Mouse (Mus musculus): ENCODE measurements around the gene St14.
"Not testable (repeated sequence)": the region's sequence is repeated elsewhere in the genome, so short reads cannot be mapped to it uniquely, and the experiment has no call there.

The St14 gene

DNA sequence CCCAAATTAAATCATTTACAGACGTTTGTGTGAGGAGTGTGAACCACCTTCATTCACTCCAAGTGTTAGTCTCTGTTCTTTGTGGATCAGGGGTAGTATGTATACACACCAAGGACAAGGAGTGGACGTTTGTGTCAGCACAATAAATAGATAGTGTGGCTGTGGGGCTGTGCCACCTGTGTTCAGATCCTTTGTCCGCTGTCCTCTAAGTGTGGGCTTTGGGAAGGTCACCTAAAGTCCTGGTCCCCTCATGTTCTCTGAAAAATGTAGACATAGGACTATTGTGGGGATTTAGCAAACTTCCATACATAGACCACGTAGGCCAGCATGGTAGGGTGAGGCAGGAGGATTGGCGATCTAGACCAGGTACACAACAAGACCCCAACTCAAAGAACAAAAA is 46.1 kb downstream of the St14 start:
- DNase-seq: no peak

DNA sequence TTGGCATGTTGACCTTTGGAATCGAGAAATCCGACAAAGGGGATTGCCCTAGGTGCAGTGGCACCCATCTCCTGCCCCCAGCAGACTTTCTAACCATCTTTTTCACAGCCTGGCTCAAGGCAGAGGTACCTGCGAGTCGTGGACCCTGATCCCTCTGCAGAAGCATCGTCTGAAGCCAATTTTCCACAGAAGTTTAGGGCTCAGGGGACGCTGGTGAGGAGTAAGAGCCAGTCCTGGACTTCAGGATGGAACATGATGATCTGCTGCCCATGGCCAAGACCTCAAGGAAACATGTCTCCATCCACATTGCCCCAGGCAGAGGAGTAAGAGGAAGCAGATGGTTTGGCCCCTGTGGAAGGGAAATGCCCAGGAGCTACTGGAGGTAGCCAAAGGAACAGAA is 48.9 kb downstream of the St14 start:
- no peak for DNase-seq

DNA sequence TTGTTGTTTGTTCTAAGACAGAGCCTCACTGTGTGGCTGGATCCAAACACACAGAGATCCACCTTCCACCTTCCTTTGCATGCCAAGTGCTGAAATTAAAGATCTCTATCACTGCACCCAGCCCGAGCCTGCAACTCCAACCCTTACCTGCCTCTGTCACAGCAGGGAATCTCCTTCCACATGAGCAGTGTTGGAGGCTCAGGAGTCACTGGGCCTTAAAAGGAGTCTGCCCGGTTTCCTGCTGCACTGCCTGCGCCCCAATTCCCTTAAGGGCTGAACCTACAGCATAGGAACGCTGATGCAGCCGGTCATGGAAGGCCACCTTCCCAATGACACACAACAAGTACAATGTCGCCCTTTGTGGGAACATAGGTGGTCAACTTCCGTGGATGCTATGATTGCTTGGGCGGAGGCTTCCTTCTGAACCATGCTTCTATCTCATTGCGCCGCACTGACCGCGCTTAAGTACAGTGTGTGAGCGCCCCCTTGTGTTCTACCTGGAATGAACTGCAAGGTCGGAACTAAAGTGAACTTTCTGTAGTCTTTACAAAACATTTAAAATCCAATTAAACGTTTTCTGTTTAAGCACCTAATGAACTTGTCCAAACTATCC is 49.5 kb downstream of the St14 start:
- peak; percentile 52 for DNase-seq

DNA sequence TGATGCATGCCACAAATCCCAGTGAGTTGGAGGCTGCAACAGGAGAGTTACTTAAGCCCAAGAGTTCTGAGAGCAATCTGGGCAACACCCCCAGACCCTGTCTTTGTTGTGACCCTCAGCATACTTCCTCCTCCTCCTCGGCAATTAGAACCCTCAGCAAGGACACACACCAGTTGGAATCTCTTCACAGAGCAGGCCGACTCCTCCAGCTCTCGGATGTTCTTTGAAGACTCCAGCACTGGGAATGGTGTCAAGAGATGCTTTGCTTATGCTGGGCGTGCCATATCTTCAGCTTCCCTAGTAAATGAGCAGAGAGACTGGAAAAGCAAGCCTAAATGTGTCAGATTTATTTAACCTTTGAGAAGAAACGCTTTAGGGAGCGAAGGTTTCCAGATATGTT is 50.9 kb downstream of the St14 start:
- DNase-seq: no peak

GRCm38 (mm10) chr9:31074836-31075235 is 56.8 kb downstream of the St14 start:
- no peak for DNase-seq

- DNase-seq: no peak
Measured at GRCm38 (mm10) chr9:31073797-31074196, 57.9 kb downstream of the St14 start.

DNA sequence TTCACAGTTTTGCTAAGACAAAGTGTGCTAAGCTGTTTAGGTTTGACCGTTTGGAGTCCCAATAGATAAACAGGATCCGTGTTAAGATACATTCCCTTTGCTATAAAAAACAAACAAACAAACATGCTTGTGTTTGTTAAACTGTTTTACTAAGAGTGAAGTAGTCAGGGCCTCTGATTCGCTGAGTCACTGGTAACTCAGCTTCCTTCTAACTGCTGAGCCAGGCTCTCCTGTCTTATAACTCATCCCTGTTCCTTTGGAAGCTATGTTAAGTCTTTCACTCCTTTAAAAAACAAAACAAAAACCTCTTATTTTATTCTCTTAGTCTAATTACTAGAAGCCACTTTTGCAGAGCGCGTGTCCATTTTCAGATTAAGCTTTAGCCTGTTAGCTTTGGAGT is 59.4 kb downstream of the St14 start:
- no peak for DNase-seq

DNA sequence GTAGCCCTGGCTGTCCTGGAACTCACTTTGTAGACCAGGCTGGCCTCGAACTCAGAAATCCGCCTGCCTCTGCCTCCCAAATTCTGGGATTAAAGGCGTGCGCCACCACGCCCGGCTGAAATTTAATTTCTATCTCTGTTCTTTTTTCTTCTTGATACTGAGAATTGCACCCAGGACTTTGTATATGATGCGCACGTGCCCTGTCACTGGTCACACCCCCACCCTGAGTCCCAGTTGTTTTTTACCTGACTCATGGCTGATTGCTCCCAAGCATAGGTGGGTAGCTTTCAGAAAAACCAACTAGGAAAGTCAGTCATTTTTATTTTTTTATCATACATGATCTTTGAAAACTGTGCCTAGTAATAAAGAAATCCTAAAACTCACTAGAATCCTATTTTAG is 60.9 kb downstream of the St14 start:
- no peak for DNase-seq

GRCm38 (mm10) chr9:31058723-31059122 is 72.9 kb downstream of the St14 start:
- DNase-seq: no peak

GRCm38 (mm10) chr9:31051509-31051908 is 80.1 kb downstream of the St14 start:
- DNase-seq: not testable (repeated sequence)

GRCm38 (mm10) chr9:31050208-31050607 is 81.4 kb downstream of the St14 start:
- DNase-seq: no peak
